ENCODE assay signal across 21 mouse cellular contexts in genomic region chr9:71628921-71629320, GRCm38 (mm10). TPM values are rescaled to one million over a fixed set of nuclear protein-coding genes. Genes with fewer than 3 reads are reported as not detected.
A peak's percentile ranks its signal among the peaks of the same experiment; 100 is the strongest.
DNase-seq lines count a peak whose midpoint lies in the region; ATAC-seq lines count a peak whose summit lies in the region.
"Had no signal": no experiment of that assay in that cellular context is flagged by ENCODE, and none has a peak within 500 bp of the region (broad histone marks: within the 10 kb centered on the region; RNA-seq: fewer than 3 reads in every experiment).

No protein-coding gene starts in this region.

- WGBS in heart, embryonic 13.5 days, result 47% methylated on average over 6 of the region's 6 CpGs

- DNase-seq in heart, adult 11 months, result peak; percentile 88
- no peak for DNase-seq in heart, postnatal 14 days
- no peak for DNase-seq in heart, adult 9 months (ENCODE audit: low spot score in 2 of 2)
- DNase-seq in retina, postnatal 1 day, result peak; percentile 53
- DNase-seq in retina, embryonic 14.5 days (ENCODE audit: low spot score), result no peak
- DNase-seq in Muller cell, postnatal 12 days (ENCODE audit: inconsistent ontology term), result peak; percentile 64
- DNase-seq: adrenal gland, adult 2 months; adrenal gland, postnatal 14 days; adrenal gland, postnatal 36 days; B cell, adult 2 months; cerebellum, adult 11-12 months; cerebellum, adult 2 months; cerebellum, adult 9-10 months; cerebellum, postnatal 25 days had no signal

- peak overlapping the region; percentile 2; the same call in 1 of the 2 replicates for H3K27ac ChIP-seq in heart, embryonic 13.5 days (replicated peaks)
- H3K27ac ChIP-seq: embryonic facial prominence, embryonic 10.5 days; embryonic facial prominence, embryonic 12.5 days; forebrain, embryonic 13.5 days; forebrain, embryonic 15.5 days had no signal

- intact Hi-C loops in heart, postnatal 14 days (cut with DNase I), result no loop called here

- H3K4me1 ChIP-seq in heart, embryonic 13.5 days, result peaks cover 26% of the 10 kb centered on the region
- H3K4me1 ChIP-seq: embryonic facial prominence, embryonic 12.5 days; forebrain, embryonic 13.5 days; forebrain, embryonic 15.5 days had no signal

- no peaks in the 10 kb centered on the region for H3K27me3 ChIP-seq in heart, embryonic 13.5 days (replicated peaks)
- H3K27me3 ChIP-seq: embryonic facial prominence, embryonic 12.5 days; forebrain, embryonic 13.5 days; forebrain, embryonic 15.5 days had no signal

- ATAC-seq in heart, embryonic 13.5 days (ENCODE audit: extremely low read depth, insufficient number of reproducible peaks, low FRiP score, low TSS enrichment), result no peak
- ATAC-seq: CD4-positive, CD25-positive, alpha-beta regulatory T cell, adult 4 months; forebrain, embryonic 13.5 days; forebrain, embryonic 15.5 days had no signal

- H3K4me2 ChIP-seq in heart, embryonic 13.5 days, result no peak overlapping the region
- H3K4me2 ChIP-seq: embryonic facial prominence, embryonic 12.5 days; forebrain, embryonic 13.5 days; forebrain, embryonic 15.5 days had no signal

- no peak overlapping the region for H3K9ac ChIP-seq in heart, embryonic 13.5 days
- H3K9ac ChIP-seq: embryonic facial prominence, embryonic 12.5 days; forebrain, embryonic 13.5 days; forebrain, embryonic 15.5 days had no signal

- H3K9me3 ChIP-seq in heart, embryonic 13.5 days, result 0 out of 2 replicates have a peak, but pooled peaks cover 3% of the 10 kb centered on the region
- H3K9me3 ChIP-seq: embryonic facial prominence, embryonic 12.5 days; forebrain, embryonic 13.5 days; forebrain, embryonic 15.5 days; G1E had no signal

- peaks cover 73% of the 10 kb centered on the region for H3K36me3 ChIP-seq in heart, embryonic 13.5 days
- H3K36me3 ChIP-seq: embryonic facial prominence, embryonic 12.5 days; forebrain, embryonic 15.5 days had no signal

- no peak overlapping the region for H3K4me3 ChIP-seq in heart, embryonic 13.5 days
- H3K4me3 ChIP-seq: embryonic facial prominence, embryonic 10.5 days; embryonic facial prominence, embryonic 12.5 days; forebrain, embryonic 13.5 days; forebrain, embryonic 15.5 days had no signal

RNA-seq across cellular contexts. Expression of gene Myzap, which starts 36.8 kb away (rescaled TPM):
- total RNA-seq in heart, postnatal 14 days (2021), result 100 to 1,000 TPM; 341 to 359 TPM
- 72.1 and 74.6 TPM in 2 replicates for polyA plus RNA-seq in heart, embryonic 13.5 days (2015; fragmentation: Nextera tagmentation; extraction: Ambion mirVana)
- polyA plus RNA-seq: G1E had no signal

Comparison
In these comparisons a context has a peak if more than half of its experiments do, and no peak if none do; other contexts are left out.
1. DNase-seq: peak in heart, adult 11 months (single experiment), retina, postnatal 1 day (single experiment) and Muller cell, postnatal 12 days (single experiment); none in heart, postnatal 14 days (0 of 2), heart, adult 9 months (0 of 2) and retina, embryonic 14.5 days (single experiment).